Mouse (Mus musculus) lung, postnatal 0 days (tissue): ENCODE measurements at regions not wholly inside any gene's neighbourhood (a gene's known extent, or its start where the extent isn't known, plus 50 kb on each side); places are given as distances from the start of the nearest gene placed in this dataset.

ENCODE experiments used
- CTCF ChIP-seq: IDR thresholded peaks from 2 replicates; pipeline ENCODE4 v1.5.1; 2016; ENCODE audit warnings: antibody characterized with exemption, mild to moderate bottlenecking
- EP300 ChIP-seq: IDR thresholded peaks from 2 replicates; pipeline ENCODE4 v1.6.1; 2016; ENCODE audit warnings: antibody characterized with exemption, mild to moderate bottlenecking, control low read depth

- TF ChIP-seq EP300 = no peak
- TF ChIP-seq CTCF = no peak
Observed at GRCm38 (mm10) chr8:115825899-115826502, 118.4 kb upstream of the Maf start.
